Mouse (Mus musculus) inflammation-experienced regulatory T-cells, adult 6 months (primary cell): Measurements from ENCODE around the gene Tnpo2. TPM values are rescaled to one million over a fixed set of nuclear protein-coding genes. Genes with fewer than 3 reads are reported as not detected.

ENCODE experiments used
- ATAC-seq: one replicate; pipeline ENCODE4 v1.8.0; 2017
- polyA plus RNA-seq, 3 experiments: library from polyadenylated mRNA; unstranded; fragments of 100-300 nt; shearing (Covaris generic); gene quantifications; one replicate each; pipeline ENCODE4 v1.2.1; 2017

The Tnpo2 gene
- polyA plus RNA-seq, 3 experiments from 2014 or later, result 13.8 to 18.7 (median 16.5) TPM

DNA sequence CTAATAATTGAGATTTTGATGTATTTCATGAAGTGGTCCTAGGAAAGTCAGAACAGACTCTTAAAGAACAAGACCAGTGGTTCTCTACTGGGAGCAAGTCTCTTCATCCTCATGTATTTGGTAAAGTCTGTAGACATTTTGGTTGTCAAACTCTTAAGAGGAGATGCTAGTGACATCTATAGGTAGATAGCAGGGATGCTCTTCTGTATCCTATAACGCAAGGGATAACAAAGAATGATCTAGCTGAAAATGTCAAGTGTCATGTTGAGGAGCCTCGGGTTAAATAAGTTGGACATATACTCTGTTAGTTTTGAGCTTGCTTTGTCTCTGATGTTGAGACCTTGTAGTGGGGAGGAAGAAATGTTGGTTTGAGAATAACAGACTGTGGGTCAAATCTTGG lies 8.8 kb upstream of the Tnpo2 start:
- no peak for ATAC-seq

DNA sequence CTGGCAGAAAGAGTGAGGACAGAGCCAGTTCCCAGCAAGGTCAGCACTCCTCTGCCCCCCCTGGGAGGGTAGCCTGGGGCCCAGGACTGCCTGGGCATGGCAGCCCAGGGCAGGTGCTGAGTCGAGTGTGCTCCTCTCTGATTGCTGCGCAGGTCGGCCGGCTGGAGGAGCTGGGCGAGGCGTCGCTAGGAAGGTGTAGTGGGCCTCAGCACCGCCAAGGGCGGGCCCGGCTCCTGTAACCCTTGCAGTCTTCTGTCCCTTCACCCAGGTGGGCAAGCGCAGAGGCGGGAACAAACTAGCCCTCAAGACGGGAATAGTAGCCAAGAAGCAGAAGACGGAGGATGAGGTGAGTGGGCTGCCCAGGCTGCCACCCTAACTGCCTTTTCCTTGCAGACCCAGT lies 7.4 kb upstream of the Tnpo2 start:
- ATAC-seq, result no peak

DNA sequence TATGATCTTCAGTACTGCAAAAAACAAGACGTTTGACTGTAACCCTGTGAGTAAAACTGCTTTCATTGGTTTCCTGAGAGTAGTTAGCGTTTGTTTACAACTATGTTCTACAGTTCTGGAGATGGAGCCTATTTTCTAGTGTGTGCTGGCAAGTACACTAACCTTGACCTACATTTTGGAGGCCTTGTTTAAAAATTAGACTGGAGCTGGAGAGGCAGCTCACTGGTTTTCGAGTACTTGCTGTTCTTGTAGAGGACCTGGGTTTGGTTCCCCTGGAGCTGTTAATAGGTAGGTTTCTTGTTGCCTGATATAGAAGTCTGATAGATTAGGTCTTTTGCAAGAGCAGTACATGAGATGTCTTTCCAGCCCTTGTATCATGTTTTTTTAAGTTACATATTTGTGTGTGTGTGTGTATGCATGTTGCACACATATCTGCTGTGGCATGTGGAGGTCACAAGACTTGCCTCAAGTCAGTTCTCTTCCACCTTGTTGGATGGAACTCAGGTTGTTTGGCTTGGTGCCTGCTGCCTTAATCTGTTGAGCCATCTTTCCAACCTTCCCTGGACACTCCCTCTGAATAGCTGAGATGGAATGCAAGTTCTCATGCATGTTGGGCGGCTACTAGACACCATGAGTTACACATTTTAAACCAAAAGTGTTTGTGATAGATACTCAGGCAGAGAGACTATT lies 3.9 kb upstream of the Tnpo2 start:
- no peak for ATAC-seq

DNA sequence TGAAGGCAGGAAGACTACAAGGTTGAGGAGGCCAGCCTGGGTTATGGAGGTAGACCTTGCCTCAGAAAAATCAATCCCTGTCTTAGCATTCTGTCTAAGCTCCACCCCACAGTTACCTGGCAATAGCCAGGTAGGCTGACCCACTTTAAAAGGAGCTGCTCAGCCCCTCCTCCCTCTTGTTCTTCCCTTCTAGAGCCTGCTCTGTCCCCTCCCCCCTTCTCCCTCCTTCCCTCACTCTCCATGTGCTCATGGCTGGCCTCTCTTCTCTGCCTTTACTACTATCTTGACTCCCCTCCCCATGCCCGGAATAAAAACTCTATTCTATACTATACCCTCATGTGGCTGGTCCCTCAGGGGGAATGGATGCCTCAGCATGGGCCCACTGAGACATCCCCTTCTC lies 2.8 kb upstream of the Tnpo2 start:
- no peak for ATAC-seq

DNA sequence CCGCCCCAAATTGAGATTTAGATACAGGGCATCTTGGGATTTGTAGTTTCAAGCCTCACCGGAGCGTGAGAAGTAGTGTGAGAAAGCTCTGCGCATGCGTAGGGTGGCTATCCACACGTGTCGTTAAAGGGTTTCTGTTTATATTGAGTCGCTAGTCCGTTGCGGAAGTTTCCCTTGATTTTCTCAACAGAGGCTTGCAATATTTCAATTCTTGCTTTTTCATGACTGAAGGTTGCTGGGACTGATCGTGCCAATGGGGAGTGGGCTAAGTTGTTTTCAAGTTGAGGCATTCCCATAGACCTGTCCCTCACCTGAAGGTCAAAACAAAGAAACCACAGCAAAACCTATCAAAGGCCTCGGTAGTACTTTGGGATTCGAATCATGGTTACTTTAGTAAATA lies 2.0 kb upstream of the Tnpo2 start:
- ATAC-seq, result peak; percentile 35

DNA sequence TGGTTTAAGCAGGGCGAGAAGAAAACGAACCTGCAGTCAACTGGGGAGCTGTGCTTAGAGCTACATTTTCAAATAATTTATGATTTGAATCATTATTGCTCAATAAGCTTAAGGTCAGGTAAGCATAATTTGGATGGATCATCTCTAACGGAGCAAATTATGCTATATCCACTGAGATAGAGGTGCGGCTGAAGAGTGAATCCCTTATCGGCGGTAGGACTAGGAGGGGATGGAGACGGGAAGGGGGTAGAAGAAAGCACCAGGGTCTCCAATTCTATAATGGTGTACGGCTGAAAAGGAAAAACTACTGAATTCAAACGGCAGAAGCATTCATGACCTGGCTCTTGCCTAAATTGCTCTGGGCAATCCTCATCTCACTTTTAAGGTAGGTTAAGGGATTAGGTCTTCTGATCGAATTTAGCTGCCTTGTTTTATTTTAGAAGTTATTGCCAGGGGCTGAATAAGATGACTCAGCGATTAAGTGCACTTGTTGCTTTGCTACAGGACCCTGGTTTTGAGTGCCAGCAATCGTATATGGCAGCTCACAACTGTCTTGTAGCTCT lies 1.5 kb upstream of the Tnpo2 start:
- no peak for ATAC-seq

DNA sequence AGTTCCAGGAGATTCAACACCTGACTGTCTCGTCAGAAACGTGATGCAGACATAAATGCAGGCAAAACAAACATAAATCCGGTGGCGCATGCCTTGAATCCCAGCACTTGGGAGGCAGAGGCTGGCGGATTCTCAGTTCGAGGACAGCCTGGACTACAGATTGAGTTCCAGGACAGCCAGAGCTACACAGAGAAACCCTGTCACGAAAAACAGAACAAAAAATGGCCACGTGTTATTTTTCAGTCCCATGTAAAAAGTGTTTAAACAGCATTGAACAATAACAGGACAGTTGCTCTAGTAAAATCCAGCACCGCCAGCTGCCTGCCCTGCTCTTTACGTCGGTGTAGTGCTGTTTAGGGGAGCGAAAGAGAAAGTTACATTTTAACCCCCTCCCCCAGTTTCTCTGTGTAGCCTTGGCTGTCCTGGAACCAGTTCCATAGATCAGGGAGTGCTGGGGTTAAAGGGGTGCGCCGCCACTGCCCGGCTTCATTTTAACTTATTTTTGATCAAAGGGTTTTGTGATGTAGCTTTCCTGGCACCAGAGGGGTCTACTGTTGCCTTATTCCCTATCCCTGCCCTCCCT lies 896 bp upstream of the Tnpo2 start:
- no peak for ATAC-seq

DNA sequence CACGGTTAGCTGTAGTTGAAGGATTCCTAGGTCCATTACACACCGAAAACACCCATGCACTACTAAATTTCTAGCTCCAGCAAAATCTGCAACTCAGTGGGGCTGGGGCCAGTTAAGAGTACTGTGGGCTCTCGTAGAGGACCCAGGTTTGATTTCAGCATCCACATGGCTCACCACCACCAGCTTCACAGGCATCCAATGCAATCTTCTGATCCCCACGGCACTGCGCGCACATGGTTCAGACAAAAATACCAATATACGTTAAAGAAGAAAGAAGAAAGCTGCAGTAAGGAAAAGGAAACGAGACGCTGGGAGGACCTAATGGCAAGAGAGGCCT lies 366 bp upstream of the Tnpo2 start:
- ATAC-seq, result no peak

DNA sequence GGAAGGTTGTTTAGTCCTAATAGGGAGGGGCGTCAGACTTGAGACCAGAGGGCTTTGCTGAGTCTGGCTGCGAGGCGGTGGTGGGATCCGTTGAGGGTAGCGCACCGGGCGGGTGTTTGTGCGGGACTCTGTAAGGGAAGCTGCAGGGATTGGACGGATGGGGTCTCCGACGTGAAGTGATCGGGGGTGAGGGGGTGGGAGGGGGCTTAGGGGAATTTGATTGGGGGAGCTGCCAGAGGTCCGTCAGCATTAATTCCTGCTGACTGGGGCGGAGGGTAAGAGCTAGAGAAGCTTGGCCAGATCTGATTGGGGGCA lies 608 bp downstream of the Tnpo2 start:
- no peak for ATAC-seq

DNA sequence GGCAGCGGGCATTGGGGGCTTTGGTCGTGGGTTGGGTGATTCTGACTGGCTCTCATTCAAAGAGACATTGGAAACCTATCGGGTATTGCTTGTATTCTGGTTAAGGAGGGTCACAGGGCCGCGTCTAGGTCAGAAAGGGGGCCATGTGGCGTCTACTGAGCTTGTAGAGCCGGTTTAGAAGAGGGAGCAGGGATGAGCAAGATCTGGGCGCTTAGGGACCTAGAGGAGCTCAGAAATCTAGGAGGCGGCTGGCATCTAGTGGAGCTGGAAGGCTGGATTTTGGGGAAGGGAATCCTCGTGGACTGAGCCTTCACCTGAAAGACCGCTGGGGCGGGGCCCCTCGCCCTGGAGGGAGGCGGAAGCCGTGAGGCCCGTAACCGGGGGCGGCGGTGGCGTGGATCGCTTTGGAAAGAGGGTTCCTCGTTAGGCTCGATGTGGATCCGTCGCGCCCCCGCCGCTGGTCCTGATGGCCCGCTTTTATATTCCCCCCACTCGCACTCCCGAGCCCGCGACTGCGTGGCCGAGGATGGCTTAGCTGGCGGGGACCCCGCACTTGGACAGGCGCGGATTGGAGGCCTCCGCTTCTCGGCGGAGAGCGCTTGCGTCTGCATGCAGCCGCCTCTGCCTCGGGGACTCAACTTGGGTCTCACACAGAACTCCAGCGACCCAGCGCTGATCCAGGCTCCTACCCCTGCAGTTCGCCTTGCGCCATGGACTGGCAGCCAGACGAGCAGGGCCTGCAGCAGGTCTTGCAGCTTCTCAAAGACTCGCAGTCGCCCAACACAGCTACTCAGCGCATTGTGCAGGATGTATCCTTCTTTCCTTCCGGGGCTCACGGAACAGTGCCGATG lies 1.2 kb downstream of the Tnpo2 start:
- peak; percentile 14 for ATAC-seq

DNA sequence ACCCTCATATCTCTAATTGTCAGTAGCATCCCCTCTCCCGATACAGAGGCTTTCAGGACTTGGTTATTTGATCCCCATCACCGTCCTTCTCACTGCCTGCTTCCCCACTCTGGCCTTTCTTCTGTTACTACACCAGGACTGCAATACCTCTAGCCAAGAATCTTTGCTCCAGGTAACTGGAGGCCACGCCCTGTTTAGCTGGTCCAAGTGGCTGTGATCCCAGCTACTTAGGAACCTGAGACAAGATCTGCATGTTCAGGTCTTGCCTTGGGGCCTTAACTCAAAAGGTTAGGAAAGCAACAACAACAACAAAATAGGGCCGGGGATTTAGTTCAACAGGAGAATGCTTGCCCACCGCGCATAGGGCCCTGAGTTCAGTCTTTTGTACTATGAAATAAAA lies 6.9 kb downstream of the Tnpo2 start:
- no peak for ATAC-seq

DNA sequence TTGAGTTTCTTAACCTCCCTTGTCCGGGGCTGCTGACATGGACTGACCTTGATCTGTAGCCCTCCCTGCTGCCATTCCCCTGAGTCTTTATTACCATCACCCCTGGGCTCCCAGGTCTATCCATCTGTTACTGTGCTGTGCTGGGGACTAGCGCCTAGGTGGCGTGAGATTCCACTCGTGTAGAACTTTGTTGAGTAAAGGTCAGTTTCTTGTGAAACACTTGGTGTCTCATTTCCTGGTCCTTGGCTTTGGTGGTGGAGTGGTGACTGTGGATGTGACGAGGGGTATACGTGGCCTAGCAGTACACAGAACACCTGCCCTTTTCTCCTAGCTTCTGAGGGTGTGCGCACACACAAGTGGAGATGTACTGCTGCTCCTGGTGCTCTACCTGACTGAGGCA lies 20.7 kb downstream of the Tnpo2 start:
- ATAC-seq, result no peak

DNA sequence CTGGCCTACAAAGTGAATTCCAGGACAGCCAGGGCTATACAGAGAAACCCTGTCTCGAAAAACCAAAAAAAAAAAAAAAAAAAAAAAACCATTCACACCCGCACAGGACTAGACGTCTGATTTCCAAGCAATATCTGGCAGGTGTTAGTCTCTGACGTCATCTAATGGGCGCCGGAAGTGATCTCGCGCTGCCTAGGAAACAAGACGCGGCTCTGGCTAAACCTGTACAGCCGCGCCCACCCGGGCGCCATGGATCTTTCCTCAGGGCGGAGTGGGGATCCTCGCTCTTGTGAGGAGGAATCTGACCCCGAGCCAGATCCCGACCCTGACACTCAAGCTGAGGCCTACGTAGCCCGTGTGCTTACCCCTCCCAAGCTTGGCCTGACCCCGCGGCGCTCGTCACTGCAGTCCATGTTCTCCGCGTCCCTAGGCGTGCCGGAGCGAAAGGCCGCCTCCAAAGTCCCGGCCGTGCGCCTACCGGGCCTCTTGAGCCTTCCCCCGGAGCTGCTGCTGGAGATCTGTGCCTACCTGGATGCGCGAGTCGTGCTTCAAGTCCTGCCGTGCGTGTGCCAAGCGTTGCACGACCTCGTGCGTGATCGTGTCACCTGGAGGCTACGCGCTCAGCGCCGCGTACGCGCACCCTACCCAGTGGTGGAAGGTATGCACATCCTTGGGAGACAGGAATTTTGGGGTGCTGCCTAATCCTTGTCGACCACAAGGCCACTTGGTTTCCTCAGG lies 23.3 kb downstream of the Tnpo2 start, which contains the start of gene Fbxw9:
TSS of gene Fbxw9 (plus strand) at position 177 of the 738 bp plus-strand sequence.
- ATAC-seq, result peak; percentile 99

DNA sequence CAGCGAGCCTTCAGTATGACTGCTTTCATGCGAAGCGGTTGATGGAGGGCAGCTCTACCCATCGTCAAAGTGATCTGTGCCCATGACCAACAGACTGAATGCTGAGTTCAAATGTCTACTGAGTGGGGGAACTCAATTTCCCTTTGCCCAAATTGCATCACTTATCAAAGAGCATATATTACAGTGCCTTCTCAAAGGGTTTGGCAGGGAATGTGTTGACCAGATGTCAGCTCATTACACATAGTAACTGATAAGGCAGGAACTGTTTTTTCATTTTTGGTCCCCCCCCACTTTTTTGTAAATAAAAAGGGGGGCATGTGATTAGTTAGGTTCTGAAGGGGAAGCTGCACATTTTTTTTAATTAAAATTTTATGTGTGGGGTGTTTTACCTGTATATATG lies 25.9 kb downstream of the Tnpo2 start:
- ATAC-seq, result no peak

DNA sequence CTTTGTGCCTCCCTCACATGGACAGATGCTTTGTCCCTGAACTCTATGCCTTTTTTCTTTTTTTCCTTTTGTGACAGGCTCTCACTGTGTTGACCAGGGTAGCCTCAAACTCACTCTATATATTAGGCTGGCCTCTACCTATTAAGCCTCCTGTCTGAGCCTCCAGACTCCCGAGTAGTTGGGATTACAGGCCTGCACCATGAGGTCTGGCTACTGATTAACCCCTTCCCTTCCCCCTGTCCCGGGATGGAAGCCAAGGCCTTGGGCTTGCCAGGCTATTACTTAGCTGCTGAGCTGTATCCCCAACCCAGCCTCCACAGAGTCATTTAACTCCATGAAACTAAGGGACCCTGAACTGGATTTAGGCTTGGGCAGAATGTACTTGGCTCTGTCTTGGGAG lies 28.5 kb downstream of the Tnpo2 start:
- ATAC-seq, result no peak

DNA sequence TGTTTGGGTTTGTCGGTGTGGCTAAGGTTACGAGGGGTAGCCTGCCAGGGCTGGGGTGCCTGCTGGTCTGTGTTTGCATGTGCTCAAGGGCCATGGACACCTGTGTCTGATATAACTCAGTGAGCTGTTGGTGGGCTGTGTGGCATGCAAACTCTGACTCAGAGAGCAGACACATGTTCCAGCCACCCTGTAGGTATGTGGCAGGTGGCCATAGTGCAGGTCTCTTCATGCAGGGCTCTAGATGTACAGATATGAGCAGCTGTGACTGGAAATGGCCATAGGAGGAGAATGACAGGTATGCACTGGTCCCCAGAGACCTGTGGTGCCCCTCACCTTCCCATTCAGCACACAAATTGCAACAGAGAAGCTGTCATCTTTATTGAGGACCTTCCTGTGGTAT lies 30.4 kb downstream of the Tnpo2 start:
- ATAC-seq, result no peak

DNA sequence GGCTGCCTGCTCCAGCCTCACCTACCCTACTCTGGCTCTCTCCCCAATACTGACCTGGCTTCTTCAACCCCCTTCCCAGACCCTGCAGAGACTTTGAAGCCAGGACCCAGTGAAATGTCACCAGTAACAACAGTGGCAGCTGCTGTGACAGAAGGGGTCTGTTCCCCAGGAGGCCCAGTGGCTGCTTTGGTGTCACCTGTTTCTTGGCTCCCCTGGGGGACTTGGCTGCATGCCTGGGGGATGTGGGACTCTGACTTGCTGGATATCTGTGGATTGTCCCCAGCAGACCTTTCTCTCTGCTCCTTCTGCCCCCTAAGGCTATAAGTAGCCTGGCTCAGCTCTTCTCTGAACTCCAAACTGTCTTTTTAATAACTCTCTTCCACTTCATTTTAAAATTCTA lies 31.3 kb downstream of the Tnpo2 start, which contains the start of gene Gm5741:
TSS of gene Gm5741 (minus strand) at position 1 of the 400 bp plus-strand sequence.
- ATAC-seq, result no peak

DNA sequence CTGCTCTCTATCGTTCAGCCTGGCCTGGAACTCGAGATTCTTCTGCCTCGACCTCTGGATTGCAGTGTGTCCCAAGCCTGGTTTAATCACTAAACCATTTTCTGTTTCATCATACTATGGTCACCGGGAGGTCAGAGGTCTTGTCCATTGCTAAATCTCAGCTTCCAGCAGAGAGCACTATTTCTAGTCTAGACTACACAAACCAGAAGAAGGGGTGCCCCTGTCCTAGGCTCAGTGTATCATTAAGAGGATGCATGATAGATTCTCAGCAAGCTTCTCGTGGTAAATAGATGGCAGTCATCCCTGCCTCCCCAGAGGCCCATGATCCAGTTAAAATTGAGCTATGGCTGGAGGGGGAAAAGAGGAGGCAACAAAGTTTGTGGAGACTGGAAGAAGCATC lies 34.3 kb downstream of the Tnpo2 start:
- no peak for ATAC-seq

DNA sequence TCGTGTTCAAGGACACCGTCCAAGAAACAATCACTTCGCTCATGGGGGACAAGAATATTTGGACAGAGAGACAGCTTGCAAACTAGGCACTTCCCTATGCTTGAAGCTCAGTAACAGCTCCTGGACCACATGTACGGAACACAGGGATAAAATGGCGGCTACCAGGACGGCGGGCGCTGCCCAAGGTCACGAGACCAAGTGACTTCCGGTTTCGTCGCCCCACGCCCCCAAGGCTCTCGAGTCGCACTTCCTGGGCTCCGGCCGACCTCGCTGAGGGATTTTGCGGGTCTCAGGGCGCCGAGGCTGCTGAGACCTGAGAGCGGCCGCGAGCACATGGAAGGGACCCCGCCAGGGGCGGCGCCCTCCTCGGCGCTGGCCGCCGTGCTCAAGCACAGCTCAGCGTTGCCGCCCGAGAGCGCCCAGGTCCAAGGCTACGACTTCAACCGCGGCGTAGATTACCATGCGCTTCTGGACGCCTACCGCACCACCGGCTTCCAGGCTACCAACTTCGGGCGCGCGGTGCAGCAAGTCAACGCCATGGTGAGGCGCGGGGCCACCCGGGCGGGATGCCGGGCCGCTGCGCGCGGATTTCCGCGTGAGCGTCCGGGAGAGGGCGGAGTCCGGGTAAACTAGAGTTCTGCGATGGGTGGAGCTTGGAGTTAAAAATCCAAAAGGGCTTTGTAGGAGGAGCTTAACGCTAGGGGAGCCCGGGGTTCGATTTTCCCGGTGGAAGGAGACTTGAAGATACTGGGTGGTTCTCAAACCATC lies 35.0 kb downstream of the Tnpo2 start, which contains the start of gene Dhps:
TSS of gene Dhps (plus strand) at position 244 of the 768 bp plus-strand sequence.
- ATAC-seq, result peak; percentile 95

DNA sequence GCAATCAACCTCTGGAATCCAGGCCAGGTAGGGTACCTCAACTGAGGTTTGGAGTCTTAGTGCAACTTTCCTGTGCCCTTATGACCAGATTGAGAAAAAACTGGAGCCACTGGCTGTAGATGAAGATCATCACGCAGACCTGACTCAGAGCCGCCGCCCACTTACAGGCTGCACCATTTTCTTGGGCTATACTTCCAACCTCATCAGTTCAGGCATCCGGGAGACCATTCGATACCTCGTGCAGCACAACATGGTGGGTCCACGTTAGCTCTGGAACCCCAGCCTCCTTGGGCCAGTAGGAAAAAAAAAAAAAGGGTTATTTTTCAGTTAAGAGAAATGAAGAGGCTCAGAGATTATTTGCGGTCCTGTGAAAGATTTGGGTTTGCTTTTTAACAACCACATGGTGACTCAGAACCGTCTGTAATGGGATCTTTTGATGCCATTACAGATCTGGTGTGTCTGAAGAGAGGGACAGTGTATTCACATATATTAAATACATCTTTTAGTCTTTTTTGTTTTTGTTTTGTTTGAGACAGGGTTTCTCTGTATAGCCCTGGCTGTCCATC lies 35.7 kb downstream of the Tnpo2 start:
- no peak for ATAC-seq

DNA sequence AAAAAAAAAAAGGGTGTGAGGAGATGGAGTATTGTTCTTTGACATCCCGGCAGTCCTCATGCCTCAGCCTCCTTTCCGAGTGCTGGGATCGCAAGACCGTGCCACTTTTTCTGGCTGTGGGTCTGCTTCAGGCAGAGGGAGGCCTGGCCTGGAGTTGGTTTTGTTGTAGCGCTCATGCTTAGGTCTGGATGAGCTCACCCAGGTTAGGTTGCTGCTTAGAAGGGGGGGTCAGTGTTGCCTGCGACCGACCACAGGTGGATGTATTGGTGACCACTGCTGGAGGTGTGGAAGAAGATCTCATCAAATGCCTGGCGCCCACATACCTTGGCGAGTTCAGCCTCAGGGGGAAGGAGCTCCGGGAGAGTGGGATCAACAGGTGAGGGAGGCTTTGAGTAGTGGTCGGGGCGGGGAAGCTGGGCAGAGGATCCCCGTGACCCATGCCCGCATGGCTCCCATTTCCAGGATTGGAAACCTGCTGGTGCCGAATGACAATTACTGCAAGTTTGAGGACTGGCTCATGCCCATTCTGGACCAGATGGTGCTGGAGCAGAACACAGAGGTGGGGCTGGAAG lies 36.4 kb downstream of the Tnpo2 start:
- ATAC-seq, result no peak
